Mouse (Mus musculus): ENCODE measurements at regions not wholly inside any gene's neighbourhood (a gene's known extent, or its start where the extent isn't known, plus 50 kb on each side); places are given as distances from the start of the nearest gene placed in this dataset.

DNA sequence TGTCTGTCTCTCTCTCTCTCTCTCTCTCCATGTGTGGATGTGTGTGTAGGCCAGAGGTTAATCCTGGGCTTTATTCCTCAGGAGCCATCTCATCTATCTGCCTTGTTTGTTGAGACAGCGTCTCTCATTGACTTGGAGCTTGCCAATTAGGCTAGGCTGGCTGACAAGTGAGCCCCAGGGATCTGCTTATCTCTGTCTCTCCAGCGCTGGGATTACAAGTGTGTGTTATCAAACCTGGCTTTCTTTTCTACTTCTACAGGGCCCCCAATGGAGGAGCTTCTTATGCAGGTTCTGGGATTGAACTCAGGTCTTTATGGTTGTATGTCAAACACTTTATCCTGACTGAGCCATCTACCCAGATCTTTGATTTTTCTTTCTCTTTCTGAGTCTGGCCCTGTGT is 112.4 kb upstream of the Usp9x start:
- H3K4me3 ChIP-seq (ENCODE audit: control insufficient read depth, insufficient read depth, low read length): no peak overlapping the region
- DNase-seq: no peak
- H3K27ac ChIP-seq (ENCODE audit: control insufficient read depth, insufficient read depth, low read length): no peak overlapping the region
- no peaks in the 10 kb centered on the region for H3K4me1 ChIP-seq (replicated peaks; ENCODE audit: control insufficient read depth, insufficient read depth, low read length)
- no peak for TF ChIP-seq CTCF (IDR thresholded peaks at IDR 0.05; ENCODE audit: borderline replicate concordance, control insufficient read depth, extremely low read depth, insufficient read depth, low read length, poor library complexity)
- TF ChIP-seq POLR2A (IDR thresholded peaks at IDR 0.05; ENCODE audit: control insufficient read depth, extremely low read depth, insufficient read depth, low read length, poor library complexity): no peak
- no peaks in the 10 kb centered on the region for H3K36me3 ChIP-seq (ENCODE audit: control insufficient read depth, insufficient read depth, low read length)
- WGBS: 95% methylated on average over 2 of the region's 2 CpGs
- no peaks in the 10 kb centered on the region for H3K27me3 ChIP-seq (ENCODE audit: control insufficient read depth, insufficient read depth, low read length)

- no peak for TF ChIP-seq CTCF (IDR thresholded peaks at IDR 0.05; ENCODE audit: borderline replicate concordance, control insufficient read depth, extremely low read depth, insufficient read depth, low read length, poor library complexity)
- TF ChIP-seq POLR2A (IDR thresholded peaks at IDR 0.05; ENCODE audit: control insufficient read depth, extremely low read depth, insufficient read depth, low read length, poor library complexity): no peak
- 69% methylated on average over 7 of the region's 7 CpGs for WGBS
These were observed 120.2 kb upstream of the Usp9x start for GRCm38 (mm10) chrX:12950928-12951660.

GRCm38 (mm10) chrX:12942451-12942850 is 128.8 kb upstream of the Usp9x start:
- no peaks in the 10 kb centered on the region; the same call in 1 of the 2 replicates for H3K4me1 ChIP-seq (replicated peaks; ENCODE audit: control insufficient read depth, insufficient read depth, low read length)
- WGBS: over 99% methylated on average over 5 of the region's 5 CpGs
- no peak for DNase-seq
- H3K27me3 ChIP-seq (ENCODE audit: control insufficient read depth, insufficient read depth, low read length): no peaks in the 10 kb centered on the region
- TF ChIP-seq CTCF (IDR thresholded peaks at IDR 0.05; ENCODE audit: borderline replicate concordance, control insufficient read depth, extremely low read depth, insufficient read depth, low read length, poor library complexity): no peak
- TF ChIP-seq POLR2A (IDR thresholded peaks at IDR 0.05; ENCODE audit: control insufficient read depth, extremely low read depth, insufficient read depth, low read length, poor library complexity): no peak
- H3K27ac ChIP-seq (ENCODE audit: control insufficient read depth, insufficient read depth, low read length): no peak overlapping the region
- no peak overlapping the region for H3K4me3 ChIP-seq (ENCODE audit: control insufficient read depth, insufficient read depth, low read length)
- no peaks in the 10 kb centered on the region for H3K36me3 ChIP-seq (ENCODE audit: control insufficient read depth, insufficient read depth, low read length)

More at GRCm38 (mm10) chrX:12950928-12951660, 120.2 kb upstream of the Usp9x start:
- no peak overlapping the region for H3K27ac ChIP-seq (ENCODE audit: control insufficient read depth, insufficient read depth, low read length)
- no peaks in the 10 kb centered on the region; the same call in 1 of the 2 replicates for H3K4me1 ChIP-seq (replicated peaks; ENCODE audit: control insufficient read depth, insufficient read depth, low read length)
- no peaks in the 10 kb centered on the region for H3K27me3 ChIP-seq (ENCODE audit: control insufficient read depth, insufficient read depth, low read length)
- H3K4me3 ChIP-seq (ENCODE audit: control insufficient read depth, insufficient read depth, low read length): no peak overlapping the region
- no peaks in the 10 kb centered on the region for H3K36me3 ChIP-seq (ENCODE audit: control insufficient read depth, insufficient read depth, low read length)
- DNase-seq: no peak

DNA sequence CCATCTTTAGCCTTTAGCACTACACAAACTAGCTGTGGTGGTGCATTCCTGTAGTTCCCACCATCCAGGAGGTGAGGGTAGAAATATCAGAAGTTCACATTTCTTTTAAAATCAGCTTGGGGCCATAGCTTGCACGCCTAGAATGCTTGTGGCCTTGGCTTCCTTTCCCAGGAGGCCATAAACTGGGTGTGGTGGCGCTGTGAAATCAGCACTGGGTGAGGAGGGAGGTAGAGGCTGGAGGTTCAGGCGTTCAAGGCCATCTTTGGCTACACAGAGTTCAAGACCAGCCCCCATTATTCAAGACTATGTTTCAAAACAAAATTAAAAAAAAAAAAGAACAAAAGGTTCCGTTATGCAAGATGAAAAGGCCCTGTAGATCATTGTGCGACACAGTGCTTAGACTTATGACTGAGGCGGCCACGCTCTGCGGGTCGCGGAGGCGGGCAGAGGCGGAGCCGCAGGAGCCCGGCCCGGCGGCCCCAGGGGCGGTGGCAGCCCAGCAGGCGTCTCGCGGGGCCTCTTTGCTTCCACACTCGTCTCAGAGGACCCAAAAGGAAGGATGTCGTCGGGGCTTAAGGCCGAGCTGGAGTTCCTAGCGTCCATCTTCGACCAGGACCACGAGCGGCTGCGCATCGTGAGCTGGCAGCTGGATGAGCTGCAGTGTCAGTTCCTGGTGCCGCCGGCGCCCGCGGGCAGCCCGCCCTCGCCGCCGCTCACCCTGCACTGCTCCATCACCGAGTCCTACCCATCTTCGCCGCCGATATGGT is 134.7 kb upstream of the Usp9x start:
- TF ChIP-seq CTCF (IDR thresholded peaks at IDR 0.05; ENCODE audit: borderline replicate concordance, control insufficient read depth, extremely low read depth, insufficient read depth, low read length, poor library complexity) (no peak), POLR2A (IDR thresholded peaks at IDR 0.05; ENCODE audit: control insufficient read depth, extremely low read depth, insufficient read depth, low read length, poor library complexity) (no peak)
- no peak overlapping the region for H3K27ac ChIP-seq (ENCODE audit: control insufficient read depth, insufficient read depth, low read length)
- WGBS: 6% methylated on average over 30 of the region's 43 CpGs
- H3K4me1 ChIP-seq (replicated peaks; ENCODE audit: control insufficient read depth, insufficient read depth, low read length): peaks cover 6% of the 10 kb centered on the region; the same call in 1 of the 2 replicates
- DNase-seq: peak; percentile 29
- H3K27me3 ChIP-seq (ENCODE audit: control insufficient read depth, insufficient read depth, low read length): no peaks in the 10 kb centered on the region
- peak overlapping the region; percentile 74 for H3K4me3 ChIP-seq (ENCODE audit: control insufficient read depth, insufficient read depth, low read length)
- no peaks in the 10 kb centered on the region for H3K36me3 ChIP-seq (ENCODE audit: control insufficient read depth, insufficient read depth, low read length)

- Histone ChIP-seq H3K36me3 (ENCODE audit: control insufficient read depth, insufficient read depth, low read length) (no peaks in the 10 kb centered on the region), H3K27ac (ENCODE audit: control insufficient read depth, insufficient read depth, low read length) (no peak overlapping the region), H3K4me1 (replicated peaks; ENCODE audit: control insufficient read depth, insufficient read depth, low read length) (peaks cover 6% of the 10 kb centered on the region; the same call in 1 of the 2 replicates), H3K27me3 (ENCODE audit: control insufficient read depth, insufficient read depth, low read length) (no peaks in the 10 kb centered on the region), H3K4me3 (ENCODE audit: control insufficient read depth, insufficient read depth, low read length) (no peak overlapping the region)
- 91% methylated on average over 4 of the region's 4 CpGs for WGBS
- no peak for DNase-seq
- TF ChIP-seq POLR2A (IDR thresholded peaks at IDR 0.05; ENCODE audit: control insufficient read depth, extremely low read depth, insufficient read depth, low read length, poor library complexity) (no peak), CTCF (IDR thresholded peaks at IDR 0.05; ENCODE audit: borderline replicate concordance, control insufficient read depth, extremely low read depth, insufficient read depth, low read length, poor library complexity) (no peak)
These were observed 137.9 kb upstream of the Usp9x start for GRCm38 (mm10) chrX:12933294-12933807.

DNA sequence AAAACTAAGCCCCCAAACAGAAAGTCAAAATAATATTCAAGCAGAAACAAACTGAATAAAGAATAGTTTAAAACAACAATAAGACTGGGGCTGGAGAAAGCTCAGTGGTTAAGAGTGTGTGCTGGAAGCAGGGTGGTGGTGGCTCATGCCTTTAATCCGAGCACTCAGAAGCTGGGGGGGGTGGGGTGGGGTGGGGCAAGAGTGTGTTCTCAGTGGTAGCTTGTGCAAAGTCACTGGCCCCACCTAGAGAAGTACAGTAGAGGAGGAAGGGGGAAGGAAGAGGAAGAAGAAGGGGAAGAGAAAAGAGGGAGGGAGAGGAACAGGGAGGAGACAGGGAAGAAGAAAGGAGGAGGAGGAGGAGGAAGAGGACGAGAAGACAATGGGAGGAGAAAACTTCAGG is 141.1 kb upstream of the Usp9x start:
- H3K4me3 ChIP-seq (ENCODE audit: control insufficient read depth, insufficient read depth, low read length): no peak overlapping the region
- no peak for DNase-seq
- 50% methylated on average over 2 of the region's 2 CpGs for WGBS
- no peak overlapping the region for H3K27ac ChIP-seq (ENCODE audit: control insufficient read depth, insufficient read depth, low read length)
- H3K4me1 ChIP-seq (replicated peaks; ENCODE audit: control insufficient read depth, insufficient read depth, low read length): no peaks in the 10 kb centered on the region
- no peaks in the 10 kb centered on the region for H3K27me3 ChIP-seq (ENCODE audit: control insufficient read depth, insufficient read depth, low read length)
- TF ChIP-seq CTCF (IDR thresholded peaks at IDR 0.05; ENCODE audit: borderline replicate concordance, control insufficient read depth, extremely low read depth, insufficient read depth, low read length, poor library complexity) (no peak), POLR2A (IDR thresholded peaks at IDR 0.05; ENCODE audit: control insufficient read depth, extremely low read depth, insufficient read depth, low read length, poor library complexity) (no peak)
- no peaks in the 10 kb centered on the region for H3K36me3 ChIP-seq (ENCODE audit: control insufficient read depth, insufficient read depth, low read length)

All from thymus, adult 2 months (tissue).